Mouse (Mus musculus): ENCODE results near the gene Gm14440. TPM values are rescaled to one million over a fixed set of nuclear protein-coding genes. Genes with fewer than 3 reads are reported as not detected.
"Not testable (repeated sequence)": the region's sequence is repeated elsewhere in the genome, so short reads cannot be mapped to it uniquely, and the experiment has no call there.

The Gm14440 gene
- total RNA-seq (2021): 10 to 100 TPM; 11.4 to 13.4 TPM

GRCm38 (mm10) chr2:175274825-175275224 is at the start of gene Gm14440:
Gene Gm14440 (plus strand): TSS chr2:175275125.
- intact Hi-C loops (cut with DNase I); DNase-seq (ENCODE audit: low spot score in 2 of 2): not testable (repeated sequence)

Other genes starting within 250 kb of the Gm14440 start
- 1 to 10 TPM; 1.1 to 1.2 TPM for gene Gm14393, start 207.3 kb upstream of the Gm14440 start, total RNA-seq (2021)
- gene Gm14399, start 133.1 kb upstream of the Gm14440 start, total RNA-seq (2021): 10 to 100 TPM; 13.4 to 20.9 TPM
- 1 to 10 TPM; 4.9 to 6.9 TPM for gene Gm14443, start 99.3 kb upstream of the Gm14440 start, total RNA-seq (2021)
- 10 to 100 TPM; 85.0 to 92.0 TPM for gene Gm14391, start 68.2 kb upstream of the Gm14440 start, total RNA-seq (2021)
- gene Gm4631, start 63.1 kb downstream of the Gm14440 start, total RNA-seq (2021): 10 to 100 TPM; 51.0 to 58.2 TPM
- gene Zfp968, start 97.3 kb downstream of the Gm14440 start, total RNA-seq (2021): 1 to 10 TPM; 4.6 to 5.9 TPM
- gene Gm4724, start 160.7 kb downstream of the Gm14440 start, total RNA-seq (2021): 10 to 100 TPM; 10.6 to 13.2 TPM
- 1 to 10 TPM; 4.4 to 5.5 TPM for gene Zfp965, start 194.9 kb downstream of the Gm14440 start, total RNA-seq (2021)

Data from left cerebral cortex, postnatal 25 days (tissue).